Mouse (Mus musculus) forebrain, postnatal 0 days (tissue): ENCODE measurements around the gene Abcd2. TPM values are rescaled to one million over a fixed set of nuclear protein-coding genes. Genes with fewer than 3 reads are reported as not detected.

ENCODE experiments used
- ATAC-seq: fragments of 200-750 bp; cut with Nextera tagmentation; 2 replicates; pipeline ENCODE4 v1.8.0; 2017; ENCODE audit warnings: mild to moderate bottlenecking, moderate library complexity
- DNase-seq: peaks from one replicate; pipeline ENCODE4 v3.0.0-alpha.2; 2015
- H3K27ac ChIP-seq: fragments of 300-500 bp; sonication (generic); 2 replicates; pipeline ENCODE4 v1.5.1; 2014; ENCODE audit warnings: low read depth, mild to moderate bottlenecking, antibody characterized with exemption, low read length, moderate library complexity, mixed read lengths
- H3K27me3 ChIP-seq: fragments of 300-500 bp; sonication (generic); 2 replicates; pipeline ENCODE4 v1.6.1; 2014; ENCODE audit warnings: mild to moderate bottlenecking, low read length, mixed read lengths; ENCODE audit not compliant: insufficient read depth
- H3K36me3 ChIP-seq: fragments of 300-500 bp; sonication (generic); 2 replicates; pipeline ENCODE4 v1.6.1; 2014; ENCODE audit warnings: mild to moderate bottlenecking, moderate library complexity; ENCODE audit not compliant: insufficient read depth
- H3K4me1 ChIP-seq: fragments of 300-500 bp; sonication (generic); 2 replicates; pipeline ENCODE4 v1.6.1; 2014; ENCODE audit warnings: antibody characterized with exemption; ENCODE audit not compliant: insufficient read depth
- H3K4me2 ChIP-seq: fragments of 300-500 bp; sonication (generic); 2 replicates; pipeline ENCODE4 v1.6.1; 2014; ENCODE audit warnings: low read depth, mild to moderate bottlenecking, moderate library complexity
- H3K4me3 ChIP-seq: fragments of 300-500 bp; sonication (generic); 2 replicates; pipeline ENCODE4 v1.5.1; 2014; ENCODE audit warnings: low read depth, low read length, mixed read lengths
- H3K9ac ChIP-seq: fragments of 300-500 bp; sonication (generic); 2 replicates; pipeline ENCODE4 v1.6.1; 2014; ENCODE audit warnings: mild to moderate bottlenecking
- H3K9me3 ChIP-seq: fragments of 300-500 bp; sonication (generic); 2 replicates; pipeline ENCODE4 v1.6.1; 2016; ENCODE audit warnings: low read length
- CTCF ChIP-seq: sonication (generic); IDR thresholded peaks from 2 replicates; pipeline ENCODE4 v1.5.1; 2016; ENCODE audit warnings: antibody characterized with exemption, control low read depth, low read depth
- WGBS: fragments of 180-500 bp; shearing (Covaris S2); extraction: QIAGEN DNeasy Blood & Tissue Kit; methylation state at CpG from one replicate; pipeline ENCODE4 v1.1.7; 2014; 5-methylcytosine and 5-hydroxymethylcytosine counted together
- polyA plus RNA-seq: library from polyadenylated mRNA; unstranded; fragments of >200 nt; fragmentation: Nextera tagmentation; extraction: Ambion mirVana; gene quantifications from 2 replicates; pipeline ENCODE4 v1.2.1, GENCODE M21; 2015
- total RNA-seq: library from RNA; depleted of rRNA; stranded (reverse); fragments of >200 nt; gene quantifications from 2 replicates; pipeline ENCODE4 v1.2.3, GENCODE M21; 2014; rRNA removed

The Abcd2 gene
- total and polyA plus RNA-seq, 2 experiments from 2014 or later = 7.5 to 7.9 TPM

- Histone ChIP-seq H3K36me3 (no peaks in the 10 kb centered on the region), H3K9me3 (no peaks in the 10 kb centered on the region), H3K4me2 (no peak overlapping the region), H3K27ac (no peak overlapping the region), H3K4me1 (no peaks in the 10 kb centered on the region), H3K9ac (no peak overlapping the region), H3K27me3 (no peaks in the 10 kb centered on the region), H3K4me3 (no peak overlapping the region)
- WGBS = 86% methylated on average over 1 of the region's 1 CpGs
- no peak for DNase-seq
- ATAC-seq = no peak
- no peak for TF ChIP-seq CTCF
Observed at GRCm38 (mm10) chr15:91104276-91104675, 87.3 kb downstream of the Abcd2 start.

GRCm38 (mm10) chr15:91103814-91104213 lies 87.8 kb downstream of the Abcd2 start:
- DNase-seq = no peak
- H3K9ac ChIP-seq = no peak overlapping the region
- TF ChIP-seq CTCF = no peak
- ATAC-seq = no peak
- no peak overlapping the region for H3K4me3 ChIP-seq
- 65% methylated on average over 14 of the region's 14 CpGs for WGBS
- H3K4me2 ChIP-seq = no peak overlapping the region
- no peak overlapping the region for H3K27ac ChIP-seq
- no peaks in the 10 kb centered on the region for H3K4me1 ChIP-seq
- no peaks in the 10 kb centered on the region for H3K9me3 ChIP-seq
- no peaks in the 10 kb centered on the region for H3K36me3 ChIP-seq
- H3K27me3 ChIP-seq = no peaks in the 10 kb centered on the region

- Histone ChIP-seq H3K4me1 (no peaks in the 10 kb centered on the region), H3K36me3 (no peaks in the 10 kb centered on the region), H3K4me2 (no peak overlapping the region), H3K27me3 (no peaks in the 10 kb centered on the region), H3K9ac (no peak overlapping the region), H3K4me3 (no peak overlapping the region), H3K9me3 (no peaks in the 10 kb centered on the region), H3K27ac (no peak overlapping the region)
- ATAC-seq (no peak), DNase-seq (no peak)
- 93% methylated on average over 8 of the region's 8 CpGs for WGBS
- TF ChIP-seq CTCF = no peak
Observed at GRCm38 (mm10) chr15:91103305-91103704, 88.3 kb downstream of the Abcd2 start.

GRCm38 (mm10) chr15:91096606-91097005 lies 95.0 kb downstream of the Abcd2 start:
- 84% methylated on average over 6 of the region's 6 CpGs for WGBS
- TF ChIP-seq CTCF = no peak

More at GRCm38 (mm10) chr15:91096606-91097005, 95.0 kb downstream of the Abcd2 start:
- Histone ChIP-seq H3K4me2 (no peak overlapping the region), H3K27me3 (no peaks in the 10 kb centered on the region), H3K4me1 (no peaks in the 10 kb centered on the region), H3K9me3 (no peaks in the 10 kb centered on the region), H3K4me3 (no peak overlapping the region), H3K27ac (no peak overlapping the region), H3K9ac (no peak overlapping the region), H3K36me3 (no peaks in the 10 kb centered on the region)
- ATAC-seq (no peak), DNase-seq (no peak)

Other genes with a start within 250 kb of the Abcd2 start
- 44.8 and 56.8 TPM in 2 replicates for gene Kif21a, start 141.9 kb downstream of the Abcd2 start, total RNA-seq
- 15.8 and 24.5 TPM in 2 replicates for gene Kif21a, start 141.9 kb downstream of the Abcd2 start, polyA plus RNA-seq
- not detected in 2 replicates for gene CN725425, start 7.7 kb upstream of the Abcd2 start, total RNA-seq
- gene CN725425, start 7.7 kb upstream of the Abcd2 start, polyA plus RNA-seq = 0.12 TPM in 1 of 2 replicates, not detected in the other